Mouse (Mus musculus) cerebellum, postnatal 14 days (tissue): ENCODE results near the gene Dync2h1.
"Not testable (repeated sequence)": the region's sequence is repeated elsewhere in the genome, so short reads cannot be mapped to it uniquely, and the experiment has no call there.

ENCODE experiments used
- DNase-seq, 2 experiments: peaks; one replicate each; pipeline ENCODE4 v3.0.0; 2021; ENCODE audit warnings: mixed read lengths in 2 of 2

Gene Dync2h1

GRCm38 (mm10) chr9:7014733-7015132 lies 169.5 kb downstream of the Dync2h1 start:
- DNase-seq: no peak

- no peak for DNase-seq
These were observed 174.5 kb downstream of the Dync2h1 start for GRCm38 (mm10) chr9:7009785-7010184.

GRCm38 (mm10) chr9:6994865-6995264 lies 189.4 kb downstream of the Dync2h1 start:
- no peak for DNase-seq

- DNase-seq: no peak
These were observed 190.0 kb downstream of the Dync2h1 start for GRCm38 (mm10) chr9:6994275-6994674.

- DNase-seq: no peak
These were observed 195.2 kb downstream of the Dync2h1 start for GRCm38 (mm10) chr9:6988893-6989685.

GRCm38 (mm10) chr9:6986161-6986560 lies 198.1 kb downstream of the Dync2h1 start:
- DNase-seq: no peak

GRCm38 (mm10) chr9:6969171-6969570 lies 215.1 kb downstream of the Dync2h1 start:
- DNase-seq: no peak

- no peak for DNase-seq
These were observed 219.2 kb downstream of the Dync2h1 start for GRCm38 (mm10) chr9:6965006-6965405.

- no peak for DNase-seq
These were observed 225.9 kb downstream of the Dync2h1 start for GRCm38 (mm10) chr9:6958311-6958710.

- DNase-seq: no peak
These were observed 256.7 kb downstream of the Dync2h1 start for GRCm38 (mm10) chr9:6927399-6928035.

- no peak for DNase-seq
These were observed 270.8 kb downstream of the Dync2h1 start for GRCm38 (mm10) chr9:6913471-6913870.

- DNase-seq: not testable (repeated sequence)
These were observed 273.7 kb downstream of the Dync2h1 start for GRCm38 (mm10) chr9:6910537-6910936.

- no peak for DNase-seq
These were observed 282.6 kb downstream of the Dync2h1 start for GRCm38 (mm10) chr9:6901620-6902019.

- DNase-seq: no peak
These were observed 292.9 kb downstream of the Dync2h1 start for GRCm38 (mm10) chr9:6891331-6891730.

- DNase-seq: no peak
These were observed 302.9 kb downstream of the Dync2h1 start for GRCm38 (mm10) chr9:6881187-6881984.
